Mouse (Mus musculus): ENCODE results near the gene Birc3. TPM values are rescaled to one million over a fixed set of nuclear protein-coding genes. Genes with fewer than 3 reads are reported as not detected.

The Birc3 gene
- total RNA-seq, 2 experiments from 2014 or later, result 31.1 to 33.3 TPM

- DNase-seq (ENCODE audit: low spot score in 2 of 2), result no peak
Measured at GRCm38 (mm10) chr9:7828706-7829105, 44.3 kb downstream of the Birc3 start.

DNA sequence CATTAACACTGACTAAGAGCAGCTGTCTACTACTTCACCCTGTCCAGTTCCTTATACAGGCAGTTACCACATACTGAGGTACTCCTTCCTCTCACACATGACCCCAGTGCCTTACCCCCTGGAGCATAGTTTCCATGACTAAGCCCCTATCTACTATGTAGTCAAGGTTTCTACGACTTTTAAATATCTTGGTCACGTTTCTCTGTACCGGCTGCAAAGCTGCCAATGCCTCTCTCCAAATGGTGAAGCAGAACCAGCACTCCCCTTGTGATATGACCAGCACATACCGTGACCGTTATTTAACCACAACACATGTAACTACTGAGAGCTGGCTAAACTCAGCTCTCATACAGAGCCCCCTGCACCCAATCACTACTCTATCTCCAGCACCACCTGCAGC lies 48.1 kb downstream of the Birc3 start:
- no peak for DNase-seq (ENCODE audit: low spot score in 2 of 2)

- DNase-seq (ENCODE audit: low spot score in 2 of 2), result no peak
Measured at GRCm38 (mm10) chr9:7822758-7823157, 50.2 kb downstream of the Birc3 start.

- DNase-seq (ENCODE audit: low spot score in 2 of 2), result no peak
Measured at GRCm38 (mm10) chr9:7805101-7805506, 67.9 kb downstream of the Birc3 start.

Other genes with a start within 250 kb of the Birc3 start
- gene Mmp20, start 245.0 kb downstream of the Birc3 start, total RNA-seq (2021), result not detected
- not detected for gene Mmp7, start 181.1 kb downstream of the Birc3 start, total RNA-seq (2021)
- gene Tmem123, start 109.1 kb downstream of the Birc3 start, total RNA-seq (2021), result 100 to 1,000 TPM in 1 of 2 experiments, 10 to 100 TPM in 1; 94.1 to 102 TPM
- 10 to 100 TPM; 68.3 to 72.0 TPM for gene Birc2, start 36.1 kb downstream of the Birc3 start, total RNA-seq (2021)
- gene Yap1, start 131.4 kb upstream of the Birc3 start, total RNA-seq (2021), result 10 to 100 TPM; 96.3 to 98.0 TPM
- gene Cfap300, start 169.6 kb upstream of the Birc3 start, total RNA-seq (2021), result 1 to 10 TPM; 6.0 to 6.6 TPM